Mouse (Mus musculus) heart, embryonic 12.5 days (tissue): ENCODE data around the gene Bhlha9. TPM values are rescaled to one million over a fixed set of nuclear protein-coding genes. Genes with fewer than 3 reads are reported as not detected.

ENCODE experiments used
- ATAC-seq: fragments of 200-750 bp; cut with Nextera tagmentation; 2 replicates; pipeline ENCODE4 v1.8.0; 2017; ENCODE audit warnings: moderate TSS enrichment, moderate library complexity; ENCODE audit not compliant: insufficient number of reproducible peaks, low FRiP score
- H3K27ac ChIP-seq: fragments of 300-500 bp; sonication (generic); 2 replicates; pipeline ENCODE4 v1.5.1; 2016; ENCODE audit warnings: mild to moderate bottlenecking, moderate library complexity; ENCODE audit not compliant: poor library complexity, severe bottlenecking
- H3K27me3 ChIP-seq: fragments of 300-500 bp; sonication (generic); replicated peaks from 2 replicates; pipeline ENCODE4 v1.6.1; 2016; ENCODE audit warnings: mild to moderate bottlenecking, moderate library complexity
- H3K36me3 ChIP-seq: fragments of 300-500 bp; sonication (generic); 2 replicates; pipeline ENCODE4 v1.6.1; 2016; ENCODE audit warnings: mild to moderate bottlenecking, moderate library complexity
- H3K4me1 ChIP-seq: fragments of 300-500 bp; sonication (generic); replicated peaks from 2 replicates; pipeline ENCODE4 v1.6.1; 2016; ENCODE audit warnings: mild to moderate bottlenecking
- H3K4me2 ChIP-seq: fragments of 300-500 bp; sonication (generic); 2 replicates; pipeline ENCODE4 v1.6.1; 2016; ENCODE audit warnings: mild to moderate bottlenecking, moderate library complexity
- H3K4me3 ChIP-seq: fragments of 300-500 bp; sonication (generic); 2 replicates; pipeline ENCODE4 v1.5.1; 2016; ENCODE audit warnings: mild to moderate bottlenecking
- H3K9ac ChIP-seq: fragments of 300-500 bp; sonication (generic); 2 replicates; pipeline ENCODE4 v1.6.1; 2016; ENCODE audit warnings: mild to moderate bottlenecking, moderate library complexity
- H3K9me3 ChIP-seq: fragments of 300-500 bp; sonication (generic); replicated peaks from 2 replicates; pipeline ENCODE4 v1.6.1; 2016; ENCODE audit warnings: mild to moderate bottlenecking, moderate library complexity
- WGBS: fragments of 180-500 bp; shearing (Covaris S2); methylation state at CpG from one replicate; pipeline ENCODE4 v1.1.7; 2016; 5-methylcytosine and 5-hydroxymethylcytosine counted together
- polyA plus RNA-seq: library from polyadenylated mRNA; unstranded; fragments of >200 nt; fragmentation: Nextera tagmentation; extraction: Ambion mirVana; gene quantifications from 2 replicates; pipeline ENCODE4 v1.2.1, GENCODE M21; 2016

The Bhlha9 gene
- polyA plus RNA-seq, 1 experiment from 2014 or later: 0.19 TPM

GRCm38 (mm10) chr11:76644257-76644656 lies 28.0 kb upstream of the Bhlha9 start:
- Histone ChIP-seq H3K27ac (no peak overlapping the region), H3K27me3 (peaks cover 12% of the 10 kb centered on the region), H3K36me3 (no peaks in the 10 kb centered on the region), H3K4me2 (no peak overlapping the region), H3K9me3 (no peaks in the 10 kb centered on the region), H3K9ac (no peak overlapping the region), H3K4me1 (peaks cover 12% of the 10 kb centered on the region), H3K4me3 (no peak overlapping the region)
- no peak for ATAC-seq
- 82% methylated on average over 6 of the region's 6 CpGs for WGBS

DNA sequence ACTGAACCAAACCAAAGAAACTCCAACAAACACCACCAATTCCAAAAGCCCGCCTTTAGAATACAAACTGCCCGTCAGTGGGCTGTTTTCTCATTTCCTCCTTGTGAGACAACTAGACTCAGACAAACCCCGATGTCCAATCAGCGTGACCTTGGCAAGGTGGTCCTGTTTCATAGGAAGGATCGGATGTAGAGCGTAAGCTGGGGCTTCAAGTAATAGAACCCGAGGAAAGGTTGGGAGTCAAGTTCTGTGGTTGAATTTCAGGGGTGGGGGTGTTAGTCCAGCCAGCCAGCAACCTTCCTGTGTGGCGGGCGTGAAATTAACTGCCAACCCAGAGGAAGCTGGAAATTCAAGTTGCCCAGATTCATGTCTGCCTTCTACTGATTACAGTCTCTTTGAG lies 27.2 kb upstream of the Bhlha9 start:
- Histone ChIP-seq H3K4me2 (no peak overlapping the region), H3K27me3 (peaks cover 12% of the 10 kb centered on the region), H3K4me1 (peaks cover 12% of the 10 kb centered on the region), H3K9me3 (no peaks in the 10 kb centered on the region), H3K36me3 (no peaks in the 10 kb centered on the region), H3K9ac (no peak overlapping the region), H3K4me3 (no peak overlapping the region), H3K27ac (no peak overlapping the region)
- WGBS: 72% methylated on average over 9 of the region's 9 CpGs
- ATAC-seq: no peak

DNA sequence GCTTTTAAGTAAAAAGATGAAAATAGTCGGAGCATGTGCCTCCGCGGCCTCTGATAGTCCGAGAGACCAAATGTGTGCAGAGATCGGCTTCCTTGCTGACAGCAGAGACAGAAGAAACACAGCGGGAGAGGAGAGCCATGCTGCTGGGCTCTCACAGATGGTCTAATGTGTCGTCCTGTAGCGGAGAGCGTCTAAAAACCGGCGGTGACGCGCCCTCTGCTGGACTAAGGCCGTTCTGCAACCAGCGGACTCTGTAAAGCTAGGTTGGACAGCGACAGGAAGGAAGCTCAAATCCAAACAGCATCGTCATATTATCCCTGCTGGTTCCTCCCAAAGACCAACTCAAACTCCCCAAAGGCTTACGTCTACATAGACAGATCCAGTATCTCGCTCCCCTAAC lies 26.3 kb upstream of the Bhlha9 start:
- Histone ChIP-seq H3K27ac (no peak overlapping the region), H3K4me3 (peak overlapping the region; percentile 20), H3K36me3 (no peaks in the 10 kb centered on the region), H3K4me1 (peaks cover 12% of the 10 kb centered on the region), H3K9me3 (no peaks in the 10 kb centered on the region), H3K27me3 (peaks cover 12% of the 10 kb centered on the region), H3K4me2 (peak overlapping the region; percentile 62), H3K9ac (peak overlapping the region; percentile 26; the same call in 1 of the 2 replicates)
- ATAC-seq: peak; percentile 68; the same call in 1 of the 2 replicates
- WGBS: under 1% methylated on average over 19 of the region's 19 CpGs

GRCm38 (mm10) chr11:76647062-76647461 lies 25.2 kb upstream of the Bhlha9 start:
- Histone ChIP-seq H3K27me3 (peaks cover 17% of the 10 kb centered on the region), H3K4me1 (peaks cover 12% of the 10 kb centered on the region), H3K9me3 (no peaks in the 10 kb centered on the region), H3K4me2 (peak overlapping the region; percentile 61), H3K36me3 (no peaks in the 10 kb centered on the region), H3K4me3 (peak overlapping the region; percentile 12), H3K27ac (no peak overlapping the region), H3K9ac (no peak overlapping the region)
- 5% methylated on average over 7 of the region's 7 CpGs for WGBS
- ATAC-seq: no peak

- Histone ChIP-seq H3K4me2 (peak overlapping the region; percentile 61), H3K9me3 (no peaks in the 10 kb centered on the region), H3K4me3 (peak overlapping the region; percentile 12), H3K9ac (no peak overlapping the region), H3K27me3 (peaks cover 17% of the 10 kb centered on the region), H3K27ac (no peak overlapping the region), H3K36me3 (no peaks in the 10 kb centered on the region), H3K4me1 (peaks cover 12% of the 10 kb centered on the region)
- 3% methylated on average over 9 of the region's 9 CpGs for WGBS
- no peak for ATAC-seq
Measured at GRCm38 (mm10) chr11:76647500-76647899, 24.8 kb upstream of the Bhlha9 start.

DNA sequence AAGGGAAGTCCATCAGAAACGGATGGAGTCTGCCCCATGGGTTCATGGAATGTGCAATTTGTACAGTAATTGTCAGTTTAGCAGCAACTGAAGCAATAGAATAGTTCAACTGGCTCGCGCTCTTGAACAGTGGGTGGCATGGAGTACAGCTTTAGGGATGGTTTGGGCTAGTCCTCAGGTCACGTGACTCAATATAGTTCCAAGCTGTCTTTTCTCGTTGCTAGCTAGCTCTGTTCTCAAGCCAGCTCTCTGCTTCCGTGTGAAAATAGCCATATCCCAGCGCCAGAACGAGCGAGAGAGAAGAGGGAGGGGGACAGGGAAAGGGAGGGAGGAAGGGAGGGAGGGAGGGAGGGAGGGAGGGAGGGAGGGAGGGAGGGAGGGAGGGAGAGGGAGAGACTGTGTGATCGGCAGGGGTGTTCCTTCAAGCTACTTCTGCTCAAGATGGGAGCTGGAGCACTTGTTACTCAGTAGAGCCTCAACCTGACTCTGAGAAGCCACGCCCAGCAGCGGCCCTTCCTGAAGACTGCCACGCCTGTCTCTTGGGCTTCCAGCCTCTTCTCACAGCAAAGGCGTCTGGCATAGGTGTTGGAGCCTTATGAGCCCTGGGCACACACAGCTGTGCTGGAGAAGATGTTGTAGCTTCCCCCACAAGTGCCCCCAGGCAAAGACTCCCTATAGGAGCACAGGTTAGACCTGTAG lies 21.3 kb upstream of the Bhlha9 start:
- no peak overlapping the region for H3K4me2 ChIP-seq
- no peaks in the 10 kb centered on the region for H3K9me3 ChIP-seq
- H3K4me1 ChIP-seq: peaks cover 8% of the 10 kb centered on the region
- H3K27me3 ChIP-seq: 0 out of 2 replicates have a peak, but pooled peaks cover 5% of the 10 kb centered on the region
- no peak overlapping the region for H3K4me3 ChIP-seq
- H3K36me3 ChIP-seq: no peaks in the 10 kb centered on the region
- ATAC-seq: no peak
- H3K27ac ChIP-seq: no peak overlapping the region
- H3K9ac ChIP-seq: no peak overlapping the region
- 54% methylated on average over 11 of the region's 14 CpGs for WGBS

- Histone ChIP-seq H3K4me1 (no peaks in the 10 kb centered on the region), H3K27ac (no peak overlapping the region), H3K4me2 (no peak overlapping the region), H3K9me3 (no peaks in the 10 kb centered on the region), H3K4me3 (no peak overlapping the region), H3K9ac (no peak overlapping the region), H3K27me3 (peaks cover 15% of the 10 kb centered on the region; the same call in 1 of the 2 replicates), H3K36me3 (no peaks in the 10 kb centered on the region)
- WGBS: 61% methylated on average over 3 of the region's 3 CpGs
- ATAC-seq: no peak
Measured at GRCm38 (mm10) chr11:76652838-76653334, 19.4 kb upstream of the Bhlha9 start.

GRCm38 (mm10) chr11:76655106-76655505 lies 17.2 kb upstream of the Bhlha9 start:
- H3K9ac ChIP-seq: no peak overlapping the region
- no peaks in the 10 kb centered on the region for H3K9me3 ChIP-seq
- no peaks in the 10 kb centered on the region for H3K4me1 ChIP-seq
- H3K27me3 ChIP-seq: peaks cover 20% of the 10 kb centered on the region; the same call in 1 of the 2 replicates
- WGBS: 9% methylated on average over 10 of the region's 10 CpGs
- no peaks in the 10 kb centered on the region for H3K36me3 ChIP-seq
- H3K27ac ChIP-seq: no peak overlapping the region
- no peak overlapping the region for H3K4me3 ChIP-seq
- peak overlapping the region; percentile 57 for H3K4me2 ChIP-seq
- no peak for ATAC-seq

DNA sequence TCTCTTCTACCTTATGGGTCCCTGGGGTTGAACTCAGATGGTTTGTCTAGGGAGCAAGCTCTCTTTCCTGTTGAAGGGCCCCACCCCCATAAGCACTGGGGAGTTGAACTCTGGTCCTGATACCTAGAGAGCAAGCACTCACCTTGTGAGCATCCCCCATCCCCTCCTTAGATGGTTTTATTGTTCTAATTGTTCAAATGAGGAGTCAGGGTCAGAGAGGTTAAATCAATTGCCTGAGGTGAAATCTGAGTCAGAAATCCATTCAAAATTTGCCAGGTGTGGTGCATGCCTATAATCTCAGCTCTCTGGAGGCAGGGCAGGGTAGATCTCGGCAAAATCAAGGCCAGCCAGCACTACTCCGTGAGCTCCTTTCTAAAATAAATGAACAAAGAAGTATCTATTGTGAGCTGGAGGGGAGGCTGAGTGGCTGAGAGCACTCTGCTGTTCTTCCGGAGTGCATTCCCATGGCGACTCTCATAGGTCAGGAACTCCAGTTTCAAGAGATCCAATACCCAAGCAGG lies 14.8 kb upstream of the Bhlha9 start:
- ATAC-seq: no peak
- peaks cover 16% of the 10 kb centered on the region; the same call in 1 of the 2 replicates for H3K27me3 ChIP-seq
- no peak overlapping the region for H3K27ac ChIP-seq
- no peaks in the 10 kb centered on the region for H3K9me3 ChIP-seq
- no peaks in the 10 kb centered on the region for H3K4me1 ChIP-seq
- no peak overlapping the region for H3K4me3 ChIP-seq
- H3K4me2 ChIP-seq: no peak overlapping the region
- H3K36me3 ChIP-seq: no peaks in the 10 kb centered on the region
- 57% methylated on average over 4 of the region's 4 CpGs for WGBS
- no peak overlapping the region for H3K9ac ChIP-seq

- ATAC-seq: no peak
- Histone ChIP-seq H3K36me3 (no peaks in the 10 kb centered on the region), H3K4me3 (no peak overlapping the region), H3K27me3 (peaks cover 25% of the 10 kb centered on the region), H3K9ac (no peak overlapping the region), H3K9me3 (no peaks in the 10 kb centered on the region), H3K4me2 (no peak overlapping the region), H3K27ac (no peak overlapping the region), H3K4me1 (no peaks in the 10 kb centered on the region)
- 70% methylated on average over 14 of the region's 14 CpGs for WGBS
Measured at GRCm38 (mm10) chr11:76659138-76659930, 12.9 kb upstream of the Bhlha9 start.
